Mouse (Mus musculus) CH12F3 (cell line): ENCODE measurements around the gene Irf8.

Experiments used
- in situ Hi-C: fragments of 300-500 bp; cut with MboI; formaldehyde crosslinking; loops from 2 replicates; pipeline ENCODE4 v1.14.3; 2020; ENCODE audit warnings: low sequenced_read_pairs

Gene Irf8

DNA sequence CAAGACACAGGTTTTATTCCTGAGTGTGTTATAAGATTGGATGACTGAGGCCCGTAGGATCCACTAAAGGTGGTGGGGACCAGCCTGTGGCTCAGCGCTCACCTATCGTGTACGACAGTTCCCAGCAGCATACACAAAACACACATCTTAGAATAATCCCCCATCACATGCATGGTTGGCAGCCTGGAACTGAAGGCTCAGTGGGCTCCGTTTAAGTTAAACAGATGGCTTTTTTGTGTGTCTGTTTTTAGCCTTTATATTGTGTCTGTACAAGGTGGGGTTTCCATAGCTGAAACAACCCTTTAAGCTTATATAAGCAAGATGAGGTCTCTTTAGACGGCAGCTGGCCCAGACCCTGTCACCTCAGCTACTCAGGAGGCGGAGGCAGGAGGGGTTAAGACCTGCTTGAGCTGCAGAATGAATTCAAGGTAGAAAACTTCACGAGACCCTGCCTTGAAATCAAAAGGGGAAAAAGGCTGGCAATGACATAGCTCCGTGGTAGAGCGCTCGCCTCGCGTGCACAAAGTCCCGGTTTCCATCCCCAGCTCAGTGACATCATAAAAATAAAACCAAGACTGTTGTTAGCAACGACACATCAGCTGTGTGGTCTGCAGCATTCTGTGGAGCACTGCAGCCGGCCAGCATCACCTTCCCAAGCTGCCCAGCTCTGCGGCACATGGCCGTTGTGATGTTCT is 10.0 kb downstream of the Irf8 start:
- in situ Hi-C loops = no loop called here

DNA sequence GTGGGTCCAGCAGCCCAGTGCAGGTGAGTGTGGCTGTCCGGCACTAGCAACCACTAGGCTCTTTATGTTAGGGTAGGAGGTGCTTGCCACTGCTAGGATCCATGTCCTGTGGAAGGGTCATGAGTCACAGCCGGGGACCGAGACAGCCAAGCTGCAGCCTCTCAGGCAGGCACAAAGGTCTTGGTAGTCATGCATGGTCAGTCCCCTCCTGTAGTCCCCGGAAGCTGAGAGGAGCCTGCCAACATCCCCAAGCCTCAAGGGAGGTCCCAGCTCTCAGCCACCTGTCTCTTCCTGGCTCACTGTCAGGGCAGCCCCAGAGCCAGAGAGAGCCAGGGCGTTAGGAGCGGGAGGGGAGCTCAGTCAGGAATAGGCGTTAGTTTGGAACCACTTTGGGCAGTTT is 11.1 kb downstream of the Irf8 start:
- in situ Hi-C loops = no loop called here

DNA sequence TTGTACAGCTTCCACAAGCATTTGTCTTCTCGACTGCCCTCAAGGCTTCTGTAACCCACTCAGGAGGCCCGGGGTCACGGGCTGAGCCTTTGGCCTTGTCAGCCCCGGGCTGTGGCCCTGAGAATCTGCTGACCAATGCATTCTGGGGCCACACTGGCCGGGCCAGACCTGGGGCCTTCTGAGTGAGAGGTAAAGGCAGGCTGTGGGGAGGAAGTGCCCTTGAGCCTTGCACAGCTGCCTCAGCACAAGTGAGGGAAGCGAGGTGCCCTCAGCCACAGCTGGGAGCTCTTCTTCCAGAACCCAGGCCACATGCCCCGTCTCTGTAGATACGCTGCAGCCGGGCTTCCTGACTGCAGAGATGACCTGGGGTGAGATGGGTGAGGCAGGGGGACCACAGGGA is 14.5 kb downstream of the Irf8 start:
- in situ Hi-C loops = no loop called here

DNA sequence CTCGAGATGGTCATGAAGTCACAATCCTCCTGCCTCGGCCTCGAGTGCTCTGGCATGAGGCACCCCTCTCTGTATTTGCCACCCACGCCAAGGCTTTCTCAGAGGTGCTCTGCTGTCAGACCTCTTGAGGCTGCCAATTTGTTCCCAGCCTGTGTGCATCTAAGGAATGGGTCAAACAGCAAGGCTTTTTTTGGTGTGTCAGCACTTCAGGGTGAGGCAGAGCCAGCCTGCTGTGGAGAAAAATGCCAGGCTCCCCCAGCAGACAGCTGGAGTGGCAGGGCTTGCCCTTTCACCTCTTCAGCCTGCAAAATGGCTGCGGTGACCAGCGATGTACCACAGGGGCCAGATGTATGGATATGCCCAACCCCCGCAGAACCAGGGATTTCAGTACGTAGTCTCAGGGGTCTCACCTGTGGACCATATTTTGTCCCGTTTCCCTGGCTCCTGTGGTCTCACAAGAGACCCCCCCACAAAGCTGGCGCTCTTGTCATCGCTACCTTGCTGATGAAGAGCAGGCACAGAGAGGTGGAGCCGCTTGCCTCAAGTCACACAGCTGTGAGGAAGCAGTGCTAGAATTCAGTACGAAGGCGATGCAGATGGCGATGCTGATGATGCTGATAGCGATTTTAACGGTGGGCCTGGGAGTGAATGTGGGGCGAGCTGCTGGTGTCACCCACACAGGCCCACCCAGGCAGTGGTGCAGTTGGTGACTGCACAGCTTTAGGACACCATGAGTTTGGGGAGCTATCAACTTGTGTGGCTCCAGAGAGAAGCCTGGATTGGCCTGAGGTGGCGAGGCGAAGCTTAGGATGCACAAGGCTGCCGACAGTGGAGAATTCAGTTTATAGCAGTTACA is 15.3 kb downstream of the Irf8 start:
- in situ Hi-C loops = no loop called here

DNA sequence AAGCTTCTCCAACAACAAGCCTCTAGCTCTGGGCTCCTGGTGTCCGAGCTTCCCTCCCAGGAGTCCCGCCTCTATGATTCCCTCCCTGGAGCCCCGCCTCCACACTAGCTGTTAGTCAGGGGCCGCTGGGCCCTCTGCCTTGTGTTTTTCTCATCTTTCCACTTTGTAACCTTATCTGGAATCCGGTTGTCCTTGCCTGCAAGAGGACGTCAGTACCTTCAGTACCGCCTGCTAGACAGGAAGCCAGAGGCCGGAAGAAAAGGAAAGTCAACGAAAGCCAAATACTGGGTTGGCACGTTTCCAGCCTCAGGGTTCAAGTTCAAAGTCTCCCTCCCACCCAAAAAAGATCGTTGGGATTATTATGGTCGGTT is 15.9 kb downstream of the Irf8 start:
- in situ Hi-C loops = no loop called here

DNA sequence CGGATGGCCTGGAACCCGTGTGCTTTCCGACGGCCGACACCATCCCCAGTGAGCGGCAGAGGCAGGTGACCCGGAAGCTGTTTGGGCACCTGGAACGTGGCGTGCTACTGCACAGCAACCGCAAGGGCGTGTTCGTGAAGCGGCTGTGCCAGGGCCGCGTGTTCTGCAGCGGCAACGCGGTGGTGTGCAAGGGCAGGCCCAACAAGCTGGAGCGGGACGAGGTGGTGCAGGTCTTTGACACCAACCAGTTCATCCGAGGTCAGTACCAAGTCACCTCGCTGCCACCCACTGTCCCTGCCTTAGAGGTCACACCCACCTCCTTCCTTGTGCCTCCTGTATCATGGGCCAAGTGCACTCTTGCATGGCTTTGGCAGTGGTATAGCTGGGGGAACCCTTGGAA is 17.3 kb downstream of the Irf8 start:
- in situ Hi-C loops = no loop called here

DNA sequence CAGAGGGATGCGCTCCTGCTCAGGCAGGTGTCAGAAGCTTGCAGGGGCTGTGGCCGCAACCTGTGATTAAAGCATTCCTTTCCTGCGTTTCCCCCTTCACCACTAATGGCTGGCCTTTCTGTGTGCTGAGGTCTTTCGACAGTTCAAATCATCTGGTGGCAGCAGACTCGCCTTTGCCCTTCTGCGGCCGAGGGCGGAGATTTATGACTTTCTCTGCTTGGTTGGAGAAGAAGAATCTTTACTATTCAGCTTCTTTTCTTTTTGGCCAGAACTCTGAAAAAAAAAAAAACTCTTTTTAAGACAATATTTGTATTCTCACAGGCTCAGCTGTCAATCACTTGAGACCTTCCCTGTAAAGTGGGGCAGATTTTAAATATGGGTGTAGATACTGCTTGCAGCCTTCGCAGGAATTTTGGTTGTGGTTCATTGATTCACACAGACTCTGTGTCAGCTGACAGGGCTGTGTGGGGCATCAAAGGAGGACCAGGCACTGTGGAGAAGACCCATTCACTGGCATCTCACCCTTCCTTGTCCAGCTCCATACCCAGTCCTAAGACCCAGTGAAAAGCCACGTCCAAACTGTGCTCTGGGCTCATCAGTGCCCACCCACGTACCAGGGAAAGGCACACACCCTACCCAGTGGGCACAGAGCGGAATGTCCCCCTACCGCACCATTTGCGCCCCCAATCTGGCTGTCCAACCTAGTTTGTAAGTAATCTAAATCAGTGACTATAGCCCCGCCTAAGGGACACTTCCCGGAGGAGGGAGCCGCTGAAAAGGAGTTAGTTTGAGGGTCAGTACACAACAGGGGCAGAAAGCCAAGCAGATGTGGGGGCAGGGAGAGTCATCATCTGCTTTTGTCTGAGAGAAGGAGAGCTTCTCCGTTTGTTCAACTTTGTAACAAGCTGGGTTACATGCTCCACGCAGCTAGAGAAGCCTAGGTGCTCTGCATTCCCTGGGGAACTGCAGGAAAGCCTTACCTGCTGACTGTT is 19.4 kb downstream of the Irf8 start:
- in situ Hi-C loops = no loop called here

DNA sequence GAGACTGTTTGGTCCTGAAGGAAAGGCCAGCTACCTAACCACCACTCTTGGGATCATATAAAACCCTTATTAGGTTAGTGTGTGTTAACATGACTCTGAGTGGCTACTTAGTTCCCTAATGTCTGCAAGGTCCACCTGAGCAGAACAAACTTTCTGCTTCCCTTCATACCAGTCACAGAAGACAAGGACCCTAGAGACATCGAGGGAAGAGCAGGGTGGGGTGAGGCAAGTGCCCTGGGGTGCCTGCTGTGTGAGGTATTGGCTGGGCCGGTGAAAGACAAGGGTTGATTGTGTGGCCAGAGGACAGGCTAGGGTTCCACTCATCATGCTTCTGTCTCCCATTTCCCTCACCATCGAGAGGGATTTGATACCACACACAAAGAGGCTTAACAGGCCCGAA is 21.8 kb downstream of the Irf8 start:
- in situ Hi-C loops = no loop called here

DNA sequence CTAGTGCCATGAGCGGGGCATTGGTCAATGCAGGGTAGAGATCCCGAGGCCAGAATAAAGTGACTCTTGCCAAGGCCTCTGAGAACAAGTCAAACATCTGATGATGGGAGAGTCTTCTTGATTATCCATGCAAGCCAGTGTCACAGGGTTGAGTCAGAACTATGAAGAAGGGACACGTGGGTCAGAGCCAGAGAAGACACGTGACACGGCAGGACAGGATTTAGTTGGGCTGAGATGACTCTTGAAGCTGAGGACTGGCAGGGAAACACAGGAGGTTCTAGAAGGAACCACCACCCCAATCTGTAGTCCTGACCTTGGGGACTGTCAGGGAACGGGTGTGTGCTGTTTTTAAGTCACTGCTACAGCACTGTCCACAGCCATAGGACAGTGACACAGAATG is 23.7 kb downstream of the Irf8 start:
- in situ Hi-C loops = no loop called here

DNA sequence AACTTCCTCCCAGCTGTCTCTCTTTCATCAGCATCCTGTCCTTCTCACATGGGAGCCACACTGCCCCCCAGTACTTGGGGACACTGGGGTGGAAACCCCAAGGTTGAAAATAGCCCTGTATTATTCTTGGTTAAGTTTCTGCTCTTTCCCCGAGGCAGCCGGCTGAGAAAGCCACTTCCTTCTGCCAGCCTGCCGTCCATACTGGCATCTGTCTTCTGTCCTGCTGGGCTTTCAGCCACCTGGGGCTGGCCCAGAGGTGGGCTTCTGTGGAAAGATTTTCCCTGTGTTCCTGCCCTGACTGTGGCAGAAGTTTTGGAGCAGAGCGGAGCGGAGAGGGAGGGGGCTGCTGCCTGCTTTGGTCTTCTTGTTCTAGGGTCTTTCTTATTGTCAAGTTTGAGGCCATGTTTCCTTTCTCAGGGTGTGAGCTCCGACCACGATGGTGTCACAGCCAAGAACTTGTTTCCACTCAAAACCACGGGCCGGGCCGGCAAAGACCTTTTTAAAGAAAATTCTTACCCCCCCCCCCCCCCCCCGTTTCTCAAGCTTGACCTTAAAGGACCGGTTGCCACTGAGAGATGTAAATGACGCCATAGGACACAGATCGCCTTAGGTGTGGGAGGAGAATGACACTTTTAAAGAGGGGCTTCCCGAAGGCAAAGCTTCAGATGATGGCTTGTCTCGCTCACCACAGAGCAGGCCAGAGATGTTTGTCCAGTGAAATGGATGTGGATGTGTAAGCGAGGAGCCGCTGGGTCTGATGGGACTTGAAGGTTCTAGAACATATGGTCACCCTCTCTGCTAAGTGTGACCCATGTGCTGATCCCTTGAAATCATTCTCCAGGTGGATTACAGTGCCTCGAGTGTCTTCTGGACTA is 24.4 kb downstream of the Irf8 start:
- in situ Hi-C loops = no loop called here

DNA sequence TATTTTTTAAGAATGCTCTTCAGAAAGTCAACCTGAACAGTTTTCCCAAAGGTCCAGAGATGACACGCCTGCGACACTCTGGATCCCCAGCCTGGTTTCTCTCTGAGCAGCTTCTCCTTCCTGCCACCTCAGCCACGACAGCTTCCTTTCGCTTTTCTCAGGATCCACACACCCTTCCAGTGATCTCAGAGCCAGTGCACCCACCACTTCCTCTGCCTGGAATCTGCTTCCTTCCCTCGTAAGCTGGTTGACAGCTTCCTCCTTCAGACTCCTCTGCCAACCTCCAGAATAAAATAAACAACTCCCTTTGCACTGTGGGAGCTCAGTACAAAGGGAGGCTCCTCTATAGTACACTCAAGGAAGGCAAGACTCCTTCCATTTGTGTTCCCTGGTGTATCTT is 27.1 kb downstream of the Irf8 start:
- in situ Hi-C loops = no loop called here

DNA sequence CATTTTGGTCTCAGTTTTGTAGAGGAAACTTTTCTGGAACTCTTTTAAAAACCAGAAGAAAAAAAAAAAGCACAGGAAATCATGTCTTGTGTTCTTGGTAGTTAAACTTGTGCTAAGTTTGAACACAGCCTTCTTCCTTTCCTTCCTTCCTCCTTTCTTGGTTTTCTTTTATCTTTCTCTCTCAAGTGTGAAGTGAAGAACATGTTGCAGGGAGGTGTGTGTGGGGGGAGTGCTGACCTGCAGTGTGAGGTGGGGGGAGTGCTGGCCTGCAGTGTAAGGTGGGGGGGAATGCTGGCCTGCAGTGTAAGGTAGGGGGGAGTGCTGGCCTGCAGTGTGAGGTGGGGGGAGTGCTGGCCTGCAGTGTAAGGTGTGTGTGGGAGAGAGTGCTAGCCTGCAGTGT is 28.5 kb downstream of the Irf8 start:
- in situ Hi-C loops = no loop called here

DNA sequence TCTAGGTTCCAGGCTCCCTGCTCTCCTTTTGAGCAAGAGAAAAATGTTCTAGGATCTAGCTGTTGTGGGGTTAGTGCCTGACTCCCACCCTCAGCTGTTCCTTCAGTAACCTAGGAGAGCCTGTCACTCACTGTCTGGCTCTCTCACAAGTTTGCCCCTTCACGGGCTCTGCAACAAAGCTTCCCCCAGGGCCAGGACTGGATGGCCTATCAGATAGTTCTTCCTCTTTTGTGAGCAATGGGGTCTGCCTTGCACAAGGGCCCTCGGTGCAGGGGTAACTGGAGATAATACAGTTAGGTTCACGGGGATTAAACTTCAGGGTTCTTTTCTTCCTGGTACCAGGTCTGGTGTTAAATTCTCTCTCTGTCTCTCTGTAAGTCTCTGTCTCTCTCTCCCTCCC is 30.5 kb downstream of the Irf8 start:
- in situ Hi-C loops = no loop called here

DNA sequence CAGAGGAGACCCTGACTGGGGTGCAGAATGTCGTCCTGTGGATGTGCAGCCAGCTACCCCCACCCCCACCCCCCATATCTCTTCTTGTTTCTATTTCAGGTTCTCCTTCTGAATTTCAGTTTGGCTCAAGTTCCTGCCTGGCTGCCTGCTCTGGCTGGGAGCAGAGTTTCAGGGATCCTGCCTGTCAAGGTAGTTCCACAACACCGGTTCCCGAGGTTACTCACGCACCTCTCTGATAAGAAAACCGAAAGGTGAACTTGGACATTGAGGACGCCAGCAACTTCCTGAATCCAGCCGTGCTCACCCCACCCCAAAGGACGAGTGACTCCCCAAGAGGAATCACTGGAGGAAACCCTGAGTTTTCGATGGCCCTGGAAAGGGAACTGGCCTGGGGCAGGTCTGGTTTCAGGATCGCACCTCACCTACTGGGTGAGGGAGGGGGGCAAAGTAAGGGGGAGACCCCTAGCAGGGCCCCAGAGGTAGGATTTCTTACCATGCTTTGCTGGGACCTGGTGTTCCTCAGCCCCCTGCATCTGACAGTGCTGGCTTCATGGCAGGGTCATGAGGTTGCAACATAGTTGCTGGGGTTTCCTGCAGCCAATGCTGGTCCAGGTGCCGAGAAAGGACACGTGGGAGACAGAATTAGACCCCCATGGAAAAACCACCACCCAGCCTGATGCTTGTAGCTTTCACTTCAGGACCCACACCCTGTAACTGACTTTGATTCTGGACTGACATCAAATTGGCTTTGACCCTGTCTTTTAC is 32.5 kb downstream of the Irf8 start:
- in situ Hi-C loops = no loop called here

DNA sequence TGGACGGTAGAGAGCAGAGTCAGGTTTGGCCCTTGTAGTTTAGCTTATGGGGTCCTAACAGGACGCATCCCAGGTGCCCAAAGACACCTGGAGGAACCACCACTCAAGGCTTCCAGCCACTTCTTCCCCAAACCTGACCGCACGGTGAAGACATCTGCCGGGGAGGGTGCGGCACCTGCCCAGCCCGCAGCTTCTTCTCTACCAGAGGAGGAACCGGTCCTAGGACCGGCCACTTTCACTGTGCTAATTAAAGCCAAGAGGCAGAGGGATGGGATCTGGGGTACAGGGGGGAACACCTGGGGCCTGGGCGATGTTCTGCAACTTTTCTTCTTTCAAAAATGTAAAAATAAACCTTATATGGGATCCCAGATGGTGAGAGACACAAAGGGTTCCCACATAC is 41.0 kb downstream of the Irf8 start:
- in situ Hi-C loops = no loop called here

DNA sequence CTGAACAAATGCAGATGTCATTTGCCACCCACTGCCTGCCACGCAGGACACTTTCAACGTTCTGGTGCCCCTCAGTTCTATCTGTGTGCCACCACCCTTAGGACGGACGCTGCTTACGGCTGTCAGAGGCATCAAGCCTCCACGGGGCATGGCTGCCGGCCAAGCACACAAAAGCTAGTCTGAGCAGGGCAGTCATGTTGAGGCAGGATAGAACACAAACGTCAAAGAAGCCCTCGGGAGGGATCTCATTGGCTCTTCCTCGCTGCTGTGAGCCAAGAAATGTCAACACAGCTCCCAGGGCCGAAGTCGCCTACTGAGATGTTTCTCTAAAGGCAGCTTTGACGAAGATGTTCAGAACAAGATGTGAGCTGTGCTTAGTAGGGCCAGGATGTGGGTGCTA is 41.6 kb downstream of the Irf8 start:
- in situ Hi-C loops = no loop called here

DNA sequence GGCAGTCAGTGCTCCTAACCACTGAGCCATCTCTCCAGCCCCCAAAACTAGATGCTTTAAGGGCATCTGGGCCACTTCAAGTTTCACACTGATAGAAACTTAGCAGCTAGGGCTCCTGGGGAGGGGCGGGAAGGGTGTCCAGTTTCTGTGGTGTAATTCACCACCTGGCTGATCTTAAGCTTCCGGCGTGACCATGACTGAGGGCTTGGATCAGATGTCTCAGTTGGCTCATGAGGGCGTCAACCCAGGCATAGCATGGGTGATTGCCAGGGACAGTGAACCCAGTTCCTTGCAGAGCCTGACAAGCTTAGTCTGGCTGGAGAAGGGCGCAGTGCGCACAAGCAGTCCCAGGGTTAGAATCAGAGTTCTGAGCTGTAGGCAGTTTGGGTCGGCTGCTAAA is 42.9 kb downstream of the Irf8 start:
- in situ Hi-C loops = no loop called here

DNA sequence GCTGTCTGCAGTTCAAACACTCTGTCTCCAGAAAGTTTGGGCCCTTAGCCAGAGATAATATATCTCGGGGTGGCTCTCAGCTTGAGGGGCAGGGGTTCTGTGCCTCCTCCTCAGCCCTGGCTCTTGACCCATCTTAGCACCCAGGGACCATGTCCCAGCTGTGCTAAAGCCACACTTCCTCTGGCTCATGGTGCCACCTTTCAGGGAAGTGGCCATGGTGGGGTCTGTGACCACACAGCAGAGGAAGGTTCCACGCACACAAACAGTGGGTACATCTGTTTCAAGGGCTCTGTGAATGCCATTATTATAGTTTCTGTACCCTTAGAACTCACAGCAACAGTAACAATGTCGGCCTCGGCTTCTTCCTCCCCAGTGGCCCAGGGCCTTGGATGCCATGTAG is 47.6 kb downstream of the Irf8 start:
- in situ Hi-C loops = no loop called here

DNA sequence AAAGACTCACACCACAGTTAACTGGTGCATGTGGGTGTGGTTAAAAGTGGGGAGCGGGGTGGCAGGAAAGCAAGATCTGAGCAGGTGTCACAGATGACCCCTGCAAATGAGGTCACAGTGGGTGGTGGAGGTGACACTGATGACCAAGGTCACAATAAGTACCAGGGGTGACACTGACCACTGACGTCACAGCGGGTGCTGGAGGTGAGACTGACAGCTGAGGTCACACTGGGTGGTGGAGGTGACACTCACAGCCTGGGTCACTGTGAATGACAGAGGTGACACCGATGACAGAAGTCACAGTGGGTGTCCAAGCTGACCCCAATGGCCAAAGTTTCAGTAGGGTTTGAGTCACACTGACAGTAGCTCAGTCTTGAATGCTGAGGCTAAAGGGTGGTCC is 50.6 kb downstream of the Irf8 start:
- in situ Hi-C loops = no loop called here

DNA sequence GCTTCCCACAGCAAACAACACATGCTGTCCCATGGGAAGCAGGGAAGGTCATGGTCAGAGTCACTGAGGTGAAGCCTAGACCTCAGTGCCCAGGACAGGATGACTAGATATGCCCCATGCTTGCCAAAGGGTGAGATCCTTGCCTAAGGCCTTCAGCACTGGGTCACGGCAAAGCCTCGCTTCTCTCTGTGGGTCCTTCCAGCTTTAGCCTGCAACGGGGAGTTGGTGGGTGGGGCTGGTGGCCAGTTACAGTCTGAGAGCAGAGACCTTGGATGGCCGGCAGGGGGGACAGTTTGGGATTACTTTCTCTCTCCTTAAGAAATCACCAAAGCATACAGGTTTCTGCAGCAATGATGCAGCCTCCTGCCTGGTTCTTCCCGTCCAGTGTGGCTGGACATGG is 51.5 kb downstream of the Irf8 start:
- in situ Hi-C loops = no loop called here
